Mouse (Mus musculus) T-cell, adult 2 months (primary cell): ENCODE data around the gene Sgsm1.

Experiments
- DNase-seq: peaks from one replicate; pipeline ENCODE4 v3.0.0; 2022; ENCODE audit warnings: low spot score

The Sgsm1 gene

GRCm38 (mm10) chr5:113323784-113324638, 13.4 kb upstream of the Sgsm1 start:
- no peak for DNase-seq

- DNase-seq = no peak
These were observed 3.4 kb upstream of the Sgsm1 start for GRCm38 (mm10) chr5:113313998-113314397.

GRCm38 (mm10) chr5:113309491-113310376, 852 bp downstream of the Sgsm1 start:
- no peak for DNase-seq

GRCm38 (mm10) chr5:113306750-113307477, 3.7 kb downstream of the Sgsm1 start:
- DNase-seq = no peak

GRCm38 (mm10) chr5:113304527-113304926, 6.1 kb downstream of the Sgsm1 start:
- no peak for DNase-seq

GRCm38 (mm10) chr5:113301841-113302240, 8.7 kb downstream of the Sgsm1 start:
- DNase-seq = no peak

GRCm38 (mm10) chr5:113300148-113300889, 10.3 kb downstream of the Sgsm1 start:
- DNase-seq = no peak

- DNase-seq = no peak
These were observed 11.2 kb downstream of the Sgsm1 start for GRCm38 (mm10) chr5:113299433-113299832.

- no peak for DNase-seq
These were observed 11.8 kb downstream of the Sgsm1 start for GRCm38 (mm10) chr5:113298826-113299225.

- no peak for DNase-seq
These were observed 12.5 kb downstream of the Sgsm1 start for GRCm38 (mm10) chr5:113298040-113298439.

- DNase-seq = no peak
These were observed 14.8 kb downstream of the Sgsm1 start for GRCm38 (mm10) chr5:113295791-113296190.

- no peak for DNase-seq
These were observed 16.0 kb downstream of the Sgsm1 start for GRCm38 (mm10) chr5:113294575-113294974.

GRCm38 (mm10) chr5:113293446-113293845, 17.1 kb downstream of the Sgsm1 start:
- DNase-seq = no peak

GRCm38 (mm10) chr5:113292832-113293231, 17.8 kb downstream of the Sgsm1 start:
- no peak for DNase-seq

GRCm38 (mm10) chr5:113292179-113292578, 18.4 kb downstream of the Sgsm1 start:
- DNase-seq = no peak

GRCm38 (mm10) chr5:113291125-113291524, 19.5 kb downstream of the Sgsm1 start:
- DNase-seq = no peak

GRCm38 (mm10) chr5:113290149-113290548, 20.4 kb downstream of the Sgsm1 start:
- no peak for DNase-seq

- no peak for DNase-seq
These were observed 22.1 kb downstream of the Sgsm1 start for GRCm38 (mm10) chr5:113288490-113288889.

- no peak for DNase-seq
These were observed 22.8 kb downstream of the Sgsm1 start for GRCm38 (mm10) chr5:113287762-113288161.

- no peak for DNase-seq
These were observed 23.7 kb downstream of the Sgsm1 start for GRCm38 (mm10) chr5:113286591-113287520.
